Mouse (Mus musculus) mature B cell (primary cell): Measurements from ENCODE around the gene C2cd2l.

ENCODE experiments used
- in situ Hi-C: fragments of 300-500 bp; cut with MboI; formaldehyde crosslinking; loops from 2 replicates; pipeline ENCODE4 v1.14.3; 2019

C2cd2l gene

GRCm38 (mm10) chr9:44314257-44314547, 5.9 kb downstream of the C2cd2l start:
- in situ Hi-C loops, result no loop called here

- in situ Hi-C loops, result no loop called here
These were observed 6.4 kb downstream of the C2cd2l start for GRCm38 (mm10) chr9:44313476-44314256.

- in situ Hi-C loops, result no loop called here
These were observed 8.7 kb downstream of the C2cd2l start for GRCm38 (mm10) chr9:44311136-44312134.

- in situ Hi-C loops, result no loop called here
These were observed 9.3 kb downstream of the C2cd2l start for GRCm38 (mm10) chr9:44310750-44311135.

GRCm38 (mm10) chr9:44309756-44310155, 10.3 kb downstream of the C2cd2l start:
- in situ Hi-C loops, result no loop called here

- in situ Hi-C loops, result no loop called here
These were observed 12.8 kb downstream of the C2cd2l start for GRCm38 (mm10) chr9:44307248-44307647.

- in situ Hi-C loops, result no loop called here
These were observed 13.6 kb downstream of the C2cd2l start for GRCm38 (mm10) chr9:44306532-44306931.

GRCm38 (mm10) chr9:44305466-44306079, 14.5 kb downstream of the C2cd2l start, which contains the start of gene Hinfp:
TSS of gene Hinfp (minus strand) at chr9:44305671.
- in situ Hi-C loops, result no loop called here

- in situ Hi-C loops, result loop anchor here (5.0 kb wide), 1 partner anchor 42 kb away; the partner anchor contains the start of gene Hmbs
These were observed 20.1 kb downstream of the C2cd2l start for GRCm38 (mm10) chr9:44300001-44300400.

GRCm38 (mm10) chr9:44292490-44292889, 27.6 kb downstream of the C2cd2l start:
- in situ Hi-C loops, result no loop called here

GRCm38 (mm10) chr9:44288959-44289291, 31.2 kb downstream of the C2cd2l start:
- in situ Hi-C loops, result no loop called here

GRCm38 (mm10) chr9:44288076-44288958, 31.8 kb downstream of the C2cd2l start, which contains the start of gene Abcg4:
TSS of gene Abcg4 (minus strand) at chr9:44288615.
- in situ Hi-C loops, result no loop called here

- in situ Hi-C loops, result no loop called here
These were observed 32.5 kb downstream of the C2cd2l start for GRCm38 (mm10) chr9:44287401-44288075.

- in situ Hi-C loops, result no loop called here
These were observed 33.1 kb downstream of the C2cd2l start for GRCm38 (mm10) chr9:44287003-44287400.

GRCm38 (mm10) chr9:44286256-44286850, 33.7 kb downstream of the C2cd2l start:
- in situ Hi-C loops, result no loop called here

GRCm38 (mm10) chr9:44283183-44283582, 36.9 kb downstream of the C2cd2l start:
- in situ Hi-C loops, result no loop called here

- in situ Hi-C loops, result loop anchor here (5.0 kb wide), 1 partner anchor 143 kb away; no protein-coding TSS in a partner anchor
These were observed 50.1 kb downstream of the C2cd2l start for GRCm38 (mm10) chr9:44269973-44270372.

GRCm38 (mm10) chr9:44269077-44269476, 51.0 kb downstream of the C2cd2l start:
- in situ Hi-C loops, result no loop called here

GRCm38 (mm10) chr9:44268432-44268831, 51.7 kb downstream of the C2cd2l start, which contains the start of gene Nlrx1:
TSS of gene Nlrx1 (minus strand) at chr9:44268599.
- in situ Hi-C loops, result no loop called here

GRCm38 (mm10) chr9:44268027-44268360, 52.1 kb downstream of the C2cd2l start:
- in situ Hi-C loops, result no loop called here
